Mouse (Mus musculus): Measurements from ENCODE around the gene Capn15.
A peak's percentile ranks its signal among the peaks of the same experiment; 100 is the strongest.

Capn15 gene

DNA sequence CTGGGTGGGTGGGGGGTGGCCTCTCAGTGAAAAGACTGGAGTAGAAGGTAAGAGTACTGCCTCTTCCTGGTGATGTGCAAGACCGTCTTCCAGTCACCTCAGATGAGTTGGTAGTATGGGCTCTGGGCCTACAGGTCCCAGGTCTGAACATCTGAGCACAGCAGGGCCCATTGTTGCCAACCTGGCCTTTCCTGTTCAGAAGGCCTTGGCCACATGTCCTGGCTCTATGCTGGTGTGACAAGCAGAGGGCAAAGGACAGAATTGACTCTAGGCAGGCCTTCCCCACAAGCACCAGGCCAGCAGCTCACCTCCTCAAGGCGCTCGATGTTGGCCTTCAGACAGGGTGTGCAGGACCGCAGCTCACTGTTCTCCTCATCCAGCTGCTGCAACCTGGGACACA lies 6.7 kb upstream of the Capn15 start:
- DNase-seq: no peak

DNA sequence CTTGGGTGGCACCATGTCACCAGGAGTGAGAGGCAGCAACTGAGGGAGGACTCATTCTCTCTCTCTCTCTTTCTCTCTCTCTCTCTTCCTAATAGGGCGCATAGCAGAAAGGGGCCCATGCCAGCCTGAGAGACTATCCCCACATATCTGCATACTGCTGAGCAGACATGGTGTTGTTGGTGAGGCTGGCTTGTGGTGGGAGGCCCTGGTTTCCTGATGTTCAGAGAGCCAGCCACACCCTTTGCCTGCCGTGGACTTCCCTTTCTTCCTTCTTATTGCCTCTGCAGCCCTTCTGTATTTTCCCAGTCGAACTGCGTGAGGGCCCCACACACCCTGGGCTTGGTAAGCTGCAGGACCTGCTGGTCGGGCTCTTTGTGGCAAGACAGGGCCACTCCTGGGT lies 4.7 kb upstream of the Capn15 start:
- DNase-seq: no peak

DNA sequence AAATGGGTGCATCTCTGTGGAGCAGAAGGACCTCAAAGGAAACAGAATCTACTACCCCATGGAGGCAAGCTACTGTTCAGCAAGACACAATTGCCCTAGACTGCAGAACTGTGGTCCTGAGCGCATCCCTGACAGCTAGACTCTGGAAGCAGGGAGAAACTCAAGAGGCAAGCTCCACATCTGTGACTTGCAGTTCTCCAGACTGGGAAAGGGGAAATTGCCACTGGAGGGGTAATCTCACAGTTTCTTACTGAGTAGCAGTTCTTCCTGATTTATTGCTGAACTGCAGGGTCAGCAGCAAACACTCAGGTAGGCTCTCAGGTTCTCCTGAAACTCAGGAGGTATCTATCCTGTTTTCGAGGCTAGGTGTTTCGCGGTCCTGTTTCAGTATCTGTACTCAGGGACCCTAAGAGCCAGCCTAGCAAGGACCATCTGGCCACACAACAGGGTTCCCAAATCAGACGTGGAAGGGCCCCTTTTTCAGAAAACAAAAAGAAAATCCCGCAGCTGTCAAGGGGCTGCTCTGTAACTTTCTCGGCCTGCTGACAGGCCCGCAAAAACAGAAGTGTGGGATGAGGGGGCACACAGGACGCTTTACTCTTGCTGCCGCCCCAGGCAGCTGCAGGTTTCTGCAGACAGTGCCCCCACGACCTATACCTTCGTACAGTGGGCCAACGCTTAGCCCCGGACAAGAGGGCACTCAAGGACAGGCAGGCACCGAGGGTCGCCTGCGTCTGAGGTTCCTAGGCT lies 865 bp downstream of the Capn15 start:
- no peak for DNase-seq

DNA sequence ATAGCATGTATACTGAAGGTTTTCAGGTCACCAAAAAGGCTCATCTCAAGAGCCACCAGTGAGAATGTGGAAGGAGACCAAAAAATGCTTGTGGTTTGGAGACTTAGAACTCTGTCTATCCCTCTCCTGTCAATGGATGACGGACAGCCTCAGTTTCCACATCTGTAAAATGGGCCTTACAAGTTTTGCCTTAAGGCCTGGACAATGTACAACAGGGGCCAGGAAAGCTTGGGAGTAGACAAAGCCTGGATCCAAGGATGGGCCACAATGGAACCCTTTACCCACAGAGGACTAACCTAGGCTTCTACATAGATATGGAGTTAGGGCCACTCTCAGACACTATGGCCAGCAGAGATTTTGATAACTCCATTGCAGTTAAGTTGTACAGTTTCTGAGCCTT lies 1.5 kb downstream of the Capn15 start:
- no peak for DNase-seq

DNA sequence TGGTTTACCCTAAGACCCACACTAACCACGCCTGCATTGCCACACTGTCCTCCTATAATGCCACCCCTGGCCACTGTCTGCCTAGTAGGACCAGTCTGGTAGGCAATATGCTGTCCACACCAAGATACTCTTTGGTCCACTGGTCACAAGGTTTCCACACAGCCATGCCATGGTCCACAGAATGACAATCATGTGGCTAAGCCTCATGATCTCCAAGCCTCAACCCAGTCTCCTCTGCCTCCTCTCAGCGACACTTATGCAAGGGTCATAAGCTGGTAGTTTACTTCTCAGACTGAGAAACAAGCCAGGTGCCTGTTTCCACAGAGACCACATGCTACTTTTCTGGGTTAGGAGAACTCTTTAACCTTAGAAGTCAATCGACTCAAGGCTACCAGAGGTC lies 2.7 kb downstream of the Capn15 start:
- no peak for DNase-seq

DNA sequence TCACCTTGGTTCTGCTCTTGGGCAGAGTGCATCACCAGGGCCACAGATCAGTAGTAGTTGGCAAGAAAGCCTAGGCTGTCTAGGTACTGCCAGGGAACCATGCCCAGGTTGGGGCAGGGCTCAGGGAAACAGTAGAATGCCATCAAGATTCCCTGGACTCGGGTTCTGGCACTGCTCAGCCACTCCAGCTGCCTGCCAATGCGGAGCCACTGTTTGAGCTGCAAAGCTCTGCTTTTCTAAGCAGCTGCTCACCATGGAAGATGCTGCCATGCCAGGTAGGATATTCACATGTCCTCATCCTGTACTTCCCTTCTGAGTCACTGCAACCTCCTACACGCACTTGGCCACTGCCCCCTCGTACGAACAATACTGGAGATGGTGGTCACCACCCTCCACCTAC lies 4.7 kb downstream of the Capn15 start:
- peak; percentile 54 for DNase-seq

DNA sequence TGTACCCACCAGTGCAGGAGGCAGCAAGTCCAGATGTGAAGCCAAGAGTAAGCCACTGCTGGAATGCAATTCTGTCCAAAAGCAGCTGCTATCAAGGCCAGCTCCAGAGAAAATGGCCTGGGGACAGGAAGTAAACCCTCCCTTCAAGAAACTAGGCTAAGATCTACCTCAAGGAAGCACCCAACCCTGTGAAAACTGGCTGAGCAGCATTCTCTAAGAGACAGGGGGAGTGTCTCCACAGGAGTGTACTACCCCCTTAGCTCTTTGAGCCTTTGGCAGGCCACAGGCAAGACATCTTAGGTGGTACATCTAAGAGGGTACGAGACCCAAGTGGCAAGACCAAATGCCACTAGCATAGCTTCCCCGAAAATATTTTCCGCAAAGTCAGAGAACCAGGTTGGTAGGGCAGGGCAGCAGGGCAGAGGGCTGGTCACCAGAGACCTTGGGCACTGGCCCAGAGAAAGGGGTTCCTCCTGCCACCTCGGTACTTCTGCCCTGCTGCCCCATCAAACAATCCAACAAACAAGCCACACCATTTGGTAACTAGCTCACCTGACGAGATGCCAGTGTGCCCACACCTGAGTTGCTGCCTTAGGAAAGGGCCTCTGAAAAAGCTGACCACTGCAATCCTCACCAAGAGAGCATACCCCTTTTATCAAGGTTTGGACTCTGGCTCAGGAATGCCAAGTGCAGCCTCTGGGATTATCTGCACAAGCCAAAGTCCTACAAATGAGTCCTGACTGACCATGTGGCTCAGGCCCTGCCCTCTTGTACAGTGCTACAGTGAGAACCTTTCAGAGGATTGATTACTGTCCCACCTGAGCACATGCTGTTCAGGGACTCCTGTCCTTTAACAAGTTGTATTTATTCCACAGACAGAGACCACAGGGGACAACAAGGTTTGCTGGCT lies 5.5 kb downstream of the Capn15 start:
- no peak for DNase-seq

DNA sequence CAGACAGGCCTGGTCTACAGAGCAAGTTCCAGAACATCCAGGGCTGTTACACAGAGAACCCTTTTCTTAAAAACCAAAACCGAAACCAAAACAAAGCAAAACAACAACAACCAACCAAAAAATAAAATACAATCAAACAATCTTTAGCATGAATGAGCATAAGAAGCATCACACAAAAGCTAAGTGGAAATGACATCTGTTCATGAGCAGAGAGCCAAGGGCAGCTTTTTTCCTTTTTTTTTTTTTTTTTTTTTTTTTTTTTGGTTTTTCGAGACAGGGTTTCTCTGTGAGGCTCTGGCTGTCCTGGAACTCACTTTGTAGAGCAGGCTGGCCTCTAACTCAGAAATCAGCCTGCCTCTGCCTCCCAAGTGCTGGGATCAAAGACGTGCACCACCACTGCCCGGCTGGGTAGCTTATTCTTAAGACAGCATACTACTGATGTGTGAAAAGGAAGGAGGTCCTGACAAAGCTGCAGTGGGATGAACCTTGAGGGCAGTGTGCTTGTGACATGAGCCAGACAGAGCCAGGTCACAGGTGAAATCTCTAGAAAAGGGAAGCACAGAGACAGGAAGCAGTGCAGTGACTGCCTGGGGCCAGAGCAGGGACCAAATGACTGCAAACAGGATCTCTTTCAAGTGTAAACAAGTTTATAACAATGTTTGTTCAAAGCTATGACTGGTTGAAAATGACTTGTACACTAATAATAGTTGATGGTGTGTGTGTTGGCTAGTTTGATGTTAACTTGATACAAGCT lies 14.5 kb downstream of the Capn15 start:
- DNase-seq: no peak

DNA sequence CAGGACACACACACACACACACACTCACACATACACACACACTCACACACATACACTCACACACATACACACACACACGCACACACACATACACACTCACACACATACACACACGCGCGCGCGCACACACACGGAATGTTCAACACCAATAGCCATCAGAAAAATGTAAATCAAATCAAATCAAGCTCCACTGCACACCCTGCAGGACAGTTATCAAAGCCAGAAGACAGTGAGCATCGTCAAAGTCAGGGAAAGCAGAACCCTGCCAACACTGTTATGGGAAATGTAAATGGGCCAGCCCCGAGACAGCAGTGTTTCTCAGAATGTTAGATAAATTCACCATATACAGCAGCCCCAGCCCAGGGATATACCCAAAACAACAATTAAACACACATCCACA lies 15.1 kb downstream of the Capn15 start:
- no peak for DNase-seq

DNA sequence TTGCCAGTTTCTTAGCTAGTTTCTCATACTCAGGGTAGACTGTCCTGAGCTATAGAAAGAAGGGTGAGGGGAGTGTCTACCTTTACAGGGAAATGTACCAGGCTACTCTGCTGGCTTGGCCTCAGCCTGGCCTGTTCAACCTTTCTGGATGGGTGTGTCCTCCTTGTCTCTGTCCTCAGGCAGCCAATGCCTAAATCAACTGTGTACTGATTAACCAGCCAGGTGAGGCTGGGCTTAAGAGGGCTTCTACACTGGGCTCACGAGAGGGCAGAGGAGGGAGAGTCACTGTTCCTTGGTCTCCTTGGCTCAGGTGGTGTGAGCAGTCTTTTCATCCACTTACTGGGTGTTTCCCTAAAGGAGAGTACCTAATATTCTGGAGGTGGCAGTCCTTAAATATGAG lies 17.4 kb downstream of the Capn15 start:
- peak; percentile 59 for DNase-seq

DNA sequence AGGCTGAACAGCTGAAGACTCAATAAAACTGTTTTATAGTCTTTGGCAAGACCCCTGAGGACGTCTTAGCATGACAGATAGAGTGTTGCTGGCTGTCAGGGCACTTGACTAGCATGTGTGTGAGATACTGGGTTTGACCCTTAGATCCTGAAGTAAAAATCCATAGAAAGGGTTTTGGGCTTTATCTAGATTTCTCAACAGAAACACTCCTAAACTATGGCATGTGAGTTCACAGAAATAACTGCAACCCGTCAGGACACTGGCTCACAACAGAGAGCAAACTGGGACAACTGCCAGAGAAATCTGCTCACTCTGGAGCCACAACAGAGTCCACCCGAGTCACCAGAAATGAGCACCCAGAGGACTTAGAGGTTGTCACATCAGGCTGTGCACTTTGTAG lies 17.9 kb downstream of the Capn15 start:
- no peak for DNase-seq

DNA sequence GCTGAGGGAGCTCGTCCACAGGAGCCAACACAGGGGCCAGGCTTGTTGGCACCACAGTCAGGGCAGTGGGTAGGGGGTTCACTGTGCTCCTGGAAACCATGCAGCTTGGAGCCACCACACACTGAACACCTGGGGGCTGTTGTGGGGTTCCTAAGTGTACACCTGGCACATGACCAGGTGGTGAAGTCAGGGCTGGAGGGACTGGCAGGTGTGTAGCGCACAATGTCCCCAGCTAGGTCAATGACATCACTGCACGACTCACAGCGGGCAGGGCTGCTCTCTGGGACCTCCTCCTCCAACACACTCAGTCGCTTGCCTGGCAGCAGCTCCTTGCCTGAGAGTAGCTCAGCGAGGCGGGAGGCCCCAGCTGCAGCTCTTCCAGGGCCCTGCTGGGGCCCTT lies 21.3 kb downstream of the Capn15 start:
- DNase-seq: no peak

DNA sequence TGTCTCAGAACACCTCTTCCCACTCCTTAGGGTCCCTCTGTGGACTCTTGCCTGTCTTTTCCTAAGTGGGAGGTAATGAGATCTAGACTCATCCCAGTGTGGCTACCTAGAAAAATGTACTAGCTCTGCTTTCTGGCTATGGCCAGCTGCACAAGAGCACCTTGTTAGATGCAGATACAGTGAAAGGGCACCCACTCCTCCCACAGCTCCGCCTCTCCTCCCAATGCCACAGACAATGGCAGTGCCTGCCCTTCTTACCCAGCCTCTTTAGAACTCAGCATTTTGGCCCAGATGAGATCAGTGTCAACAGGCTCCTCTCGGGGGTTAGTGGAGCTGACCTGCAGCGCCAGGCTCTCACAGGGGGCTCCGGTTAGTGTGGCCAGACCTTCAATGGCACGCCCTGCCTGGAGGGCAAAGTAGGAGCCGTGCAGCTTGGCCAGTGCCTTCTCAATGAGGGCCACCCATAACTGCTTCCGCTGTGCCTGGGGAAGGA lies 23.1 kb downstream of the Capn15 start:
- DNase-seq: no peak

DNA sequence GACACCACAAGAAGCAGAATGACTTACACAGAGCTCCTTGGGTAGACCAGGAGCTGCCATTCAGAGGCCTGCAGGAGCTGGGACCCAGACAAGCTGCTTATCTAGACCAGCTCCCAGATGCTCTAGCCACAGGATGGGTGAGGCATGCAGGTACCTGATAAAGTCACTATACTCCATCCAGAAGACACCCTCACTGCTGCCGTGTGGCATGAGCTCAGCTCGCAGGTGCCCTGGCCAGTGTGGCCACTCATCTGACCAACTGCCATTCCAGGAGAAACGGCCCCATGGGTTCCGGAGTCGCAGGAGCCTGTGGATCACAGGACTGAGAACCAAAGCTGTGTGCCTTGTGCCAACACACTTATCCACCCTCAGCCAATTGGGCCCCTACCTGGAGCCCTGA lies 24.0 kb downstream of the Capn15 start:
- DNase-seq: no peak

DNA sequence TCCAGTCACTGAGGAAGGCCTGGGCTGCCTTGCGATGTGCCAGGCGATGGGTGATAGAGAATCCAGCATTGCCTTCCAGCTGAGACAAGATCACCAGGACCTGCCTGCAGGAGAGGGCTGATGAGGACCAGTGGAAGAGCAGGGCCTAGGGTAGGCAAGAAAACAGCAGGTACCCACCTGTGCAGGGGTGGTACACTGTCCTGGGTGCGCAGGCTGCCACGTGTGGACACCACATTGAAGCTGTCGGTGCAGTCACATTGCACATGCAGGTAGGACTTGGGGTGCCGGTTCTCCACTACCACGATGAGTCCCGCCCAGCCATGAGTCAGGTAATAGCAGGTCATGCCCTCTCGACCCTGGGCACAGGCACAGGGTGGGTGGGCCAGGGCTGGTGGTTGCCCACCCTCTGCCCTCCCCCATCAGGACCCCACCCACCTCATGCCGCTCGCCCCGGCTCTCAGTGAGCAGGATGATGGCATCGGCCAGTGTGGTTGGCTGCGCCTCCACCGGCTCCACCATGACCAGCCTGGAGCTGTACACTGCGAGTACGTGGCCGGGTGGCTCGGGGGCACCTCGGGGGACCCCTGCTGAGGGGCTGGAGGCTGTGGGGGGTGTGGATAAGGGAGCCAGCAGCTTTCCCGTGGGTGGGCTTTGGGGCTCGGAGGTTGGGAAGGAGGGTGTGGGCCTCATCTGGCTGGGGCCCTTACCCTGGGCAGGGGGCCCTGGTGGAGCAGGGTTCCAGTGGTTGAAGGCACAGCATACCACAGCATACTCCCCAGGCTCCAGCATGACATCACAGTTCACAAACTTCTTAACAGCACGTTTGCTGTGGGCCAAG lies 25.7 kb downstream of the Capn15 start:
- no peak for DNase-seq

DNA sequence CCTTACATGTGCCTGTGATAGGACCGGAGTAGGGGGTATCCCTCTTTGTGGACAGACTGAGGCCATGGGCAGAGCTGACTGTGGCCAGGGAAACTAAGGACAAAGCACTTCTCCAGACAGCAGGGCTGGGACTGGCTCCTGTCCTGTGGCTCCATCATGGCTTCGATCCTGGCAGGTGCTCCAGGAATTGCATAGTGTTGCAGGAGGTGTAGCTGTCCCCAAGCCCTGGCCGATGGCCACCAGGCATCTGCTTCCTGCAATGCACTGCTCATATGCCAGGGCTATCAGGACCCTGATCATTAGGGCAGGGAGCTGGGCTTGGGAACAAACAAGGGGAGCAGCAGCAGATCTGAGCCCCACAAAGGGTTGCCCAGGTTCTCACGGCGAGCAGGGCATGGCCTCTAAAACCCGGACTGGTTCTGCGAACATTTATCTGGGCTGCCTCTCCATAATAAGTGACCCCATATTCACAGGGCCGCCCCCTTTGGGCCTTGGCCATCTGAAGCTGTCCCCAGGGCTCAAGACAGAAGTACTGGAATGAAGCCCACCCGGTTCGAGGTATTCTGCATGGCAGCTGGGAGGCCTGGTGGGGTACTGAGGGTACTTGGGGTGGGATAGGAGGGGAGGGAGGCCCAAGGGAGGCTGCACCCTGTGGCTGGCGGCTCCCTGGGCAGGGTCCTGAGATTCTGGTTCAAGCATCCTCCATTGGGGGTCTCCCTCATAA lies 26.7 kb downstream of the Capn15 start:
- no peak for DNase-seq

DNA sequence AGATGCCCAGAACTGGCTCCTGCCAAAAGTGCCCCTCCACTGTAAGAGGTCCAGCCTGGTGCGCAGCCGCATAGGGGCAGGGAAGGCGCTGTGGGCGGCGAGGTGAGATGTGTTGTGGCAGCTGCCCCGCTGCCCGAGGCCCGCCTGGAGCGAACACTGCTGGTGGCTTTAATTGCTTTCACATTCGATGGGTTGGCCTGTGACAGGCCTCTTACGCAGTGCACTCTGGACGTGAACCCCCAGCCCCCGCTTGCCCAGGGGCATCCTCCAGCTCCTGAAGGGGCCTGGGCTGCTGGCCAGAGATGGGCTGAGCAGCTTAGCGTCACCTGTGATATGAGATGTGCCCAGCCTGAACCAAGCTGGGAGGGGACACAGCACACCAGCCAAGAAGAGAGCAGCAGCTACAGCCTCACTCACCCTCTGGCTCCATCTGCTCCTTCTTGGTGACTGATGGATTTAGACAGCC lies 28.0 kb downstream of the Capn15 start:
- no peak for DNase-seq

DNA sequence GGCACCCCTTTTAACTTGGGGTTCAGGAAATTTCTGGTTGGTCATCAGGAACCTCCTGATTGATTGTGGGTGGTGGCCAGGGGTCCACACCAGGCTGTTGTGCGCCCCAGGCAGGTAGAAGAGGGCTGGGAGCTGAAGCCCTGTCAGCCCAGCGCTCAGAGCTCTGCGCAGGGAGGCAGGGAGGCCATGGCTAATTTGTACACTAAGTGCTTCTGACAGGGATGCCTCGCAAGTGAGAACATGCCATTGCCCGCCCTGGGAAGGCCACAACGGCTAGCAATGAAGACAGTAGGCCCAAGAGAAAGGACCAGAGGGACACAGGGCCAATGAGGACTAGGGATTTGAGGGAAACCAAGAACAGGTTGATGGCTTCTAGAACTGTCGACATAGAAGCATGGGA lies 29.0 kb downstream of the Capn15 start:
- no peak for DNase-seq

DNA sequence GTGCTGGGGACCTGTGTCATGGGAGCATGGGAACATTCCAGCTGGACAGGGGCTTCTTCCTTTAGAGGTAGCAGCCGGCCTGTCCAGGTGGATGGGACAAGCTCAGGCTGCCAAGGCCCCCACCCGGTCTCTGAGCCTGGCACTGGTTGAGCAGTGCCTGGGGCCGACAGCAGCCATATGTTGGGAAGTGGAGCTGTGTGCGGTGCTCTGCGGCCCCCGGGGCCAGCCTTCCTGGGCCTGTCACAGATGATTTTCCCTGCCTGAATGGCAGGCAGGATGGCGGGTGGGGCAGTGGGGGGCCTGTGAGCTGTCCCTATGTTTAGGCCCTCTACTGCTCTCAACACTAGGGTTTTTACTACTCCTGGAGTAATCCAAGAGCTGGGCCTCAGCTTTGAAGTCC lies 29.4 kb downstream of the Capn15 start:
- no peak for DNase-seq

DNA sequence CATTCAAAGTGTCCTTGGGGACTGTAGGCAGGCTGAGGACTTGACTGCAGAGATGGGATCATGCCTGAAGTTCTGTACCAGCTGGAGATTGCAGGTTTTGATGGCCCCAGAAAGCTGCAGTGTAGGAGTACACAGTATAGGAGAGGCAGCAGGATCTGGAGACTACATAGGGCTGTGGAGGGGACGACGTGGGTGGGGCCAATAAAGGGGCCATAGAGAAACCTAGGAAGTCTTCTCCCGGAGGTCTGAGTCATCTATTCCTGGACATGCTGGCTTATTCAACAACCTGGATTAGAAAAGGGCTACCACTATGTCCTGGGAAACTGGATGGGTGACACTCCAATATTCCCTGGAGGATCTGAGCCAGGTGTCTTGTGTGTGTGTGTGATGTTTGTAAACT lies 29.9 kb downstream of the Capn15 start:
- no peak for DNase-seq

DNA sequence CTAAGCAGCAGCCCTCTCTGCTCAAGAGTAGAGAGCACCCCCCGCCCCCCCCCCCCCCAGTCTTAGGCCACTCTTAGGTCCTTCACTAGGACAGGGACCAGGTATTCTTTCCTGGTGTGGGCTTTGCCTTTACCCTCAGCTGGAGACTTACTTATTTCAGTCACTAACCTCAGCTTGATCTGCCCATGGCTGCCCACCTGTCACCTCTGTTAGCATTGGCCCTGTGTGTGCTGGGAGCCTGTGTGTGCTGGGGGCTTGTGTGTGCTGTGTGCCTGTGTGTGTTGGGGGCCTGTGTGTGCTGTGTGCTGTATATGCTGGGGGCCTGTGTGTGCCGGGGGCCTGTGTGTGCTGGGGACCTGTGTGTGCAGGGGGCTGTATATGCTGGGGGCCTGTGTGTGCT lies 30.9 kb downstream of the Capn15 start:
- no peak for DNase-seq

DNA sequence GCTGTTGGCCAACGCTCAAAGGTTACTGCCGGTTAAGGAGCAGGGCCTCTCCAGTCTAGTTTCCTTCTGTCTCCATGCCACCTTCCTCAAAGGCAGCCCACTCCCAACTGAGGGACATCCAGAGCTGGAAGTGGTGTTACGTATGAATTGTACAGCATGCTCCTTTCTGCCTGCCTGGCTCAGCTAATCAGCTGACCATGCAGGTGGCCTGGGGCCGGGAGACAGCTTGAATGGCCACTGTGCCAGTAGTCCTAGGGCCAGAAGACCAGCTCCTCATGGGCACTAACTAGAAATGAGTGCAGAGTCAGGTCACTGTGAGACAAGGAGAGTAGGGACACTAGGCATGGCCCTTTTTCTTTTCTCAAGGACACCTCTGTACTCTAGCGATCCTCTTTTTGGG lies 32.4 kb downstream of the Capn15 start:
- no peak for DNase-seq

Measured in kidney, adult 18-20 months (tissue).